Mouse (Mus musculus) bone marrow, adult 2 months (tissue): ENCODE measurements around the gene Nrp2. TPM values are rescaled to one million over a fixed set of nuclear protein-coding genes. Genes with fewer than 3 reads are reported as not detected.

Experiments used
- H3K27ac ChIP-seq: fragments of 200-500 bp; 2 replicates; pipeline ENCODE4 v1.5.1; 2012; ENCODE audit warnings: low read depth, mild to moderate bottlenecking, control low read depth, inconsistent platforms, low read length; ENCODE audit not compliant: control insufficient read depth, poor library complexity, insufficient read depth
- H3K4me1 ChIP-seq: fragments of 200-500 bp; 2 replicates; pipeline ENCODE4 v1.6.1; 2011; ENCODE audit warnings: low read length; ENCODE audit not compliant: control insufficient read depth, insufficient read depth
- H3K4me3 ChIP-seq: fragments of 200-500 bp; replicated peaks from 2 replicates; pipeline ENCODE3; 2011; ENCODE audit warnings: mild to moderate bottlenecking, low read depth, low read length, control low read depth; ENCODE audit not compliant: control insufficient read depth
- CTCF ChIP-seq: fragments of 200-500 bp; IDR thresholded peaks from 2 replicates; pipeline ENCODE4 v1.5.1; 2011; ENCODE audit warnings: low read length, control low read depth; ENCODE audit not compliant: control insufficient read depth, insufficient read depth
- POLR2A ChIP-seq: fragments of 200-500 bp; IDR thresholded peaks from 2 replicates; pipeline ENCODE4 v1.6.1; 2011; ENCODE audit warnings: low read depth, mild to moderate bottlenecking, control low read depth, low read length, borderline replicate concordance; ENCODE audit not compliant: control insufficient read depth
- WGBS: fragments of 180-500 bp; shearing (Covaris S2); methylation state at CpG from one replicate; pipeline ENCODE4 v1.1.7; 2018; 5-methylcytosine and 5-hydroxymethylcytosine counted together
- polyA plus RNA-seq: library from polyadenylated mRNA; stranded (reverse); fragments of >200 nt; gene quantifications from 2 replicates; pipeline ENCODE4 v1.2.4, GENCODE M21; 2011; ENCODE audit warnings: low replicate concordance; ENCODE audit not compliant: missing spikeins, insufficient read depth, insufficient read length

Nrp2 gene
- polyA plus RNA-seq, 1 experiment = 3.2 TPM

DNA sequence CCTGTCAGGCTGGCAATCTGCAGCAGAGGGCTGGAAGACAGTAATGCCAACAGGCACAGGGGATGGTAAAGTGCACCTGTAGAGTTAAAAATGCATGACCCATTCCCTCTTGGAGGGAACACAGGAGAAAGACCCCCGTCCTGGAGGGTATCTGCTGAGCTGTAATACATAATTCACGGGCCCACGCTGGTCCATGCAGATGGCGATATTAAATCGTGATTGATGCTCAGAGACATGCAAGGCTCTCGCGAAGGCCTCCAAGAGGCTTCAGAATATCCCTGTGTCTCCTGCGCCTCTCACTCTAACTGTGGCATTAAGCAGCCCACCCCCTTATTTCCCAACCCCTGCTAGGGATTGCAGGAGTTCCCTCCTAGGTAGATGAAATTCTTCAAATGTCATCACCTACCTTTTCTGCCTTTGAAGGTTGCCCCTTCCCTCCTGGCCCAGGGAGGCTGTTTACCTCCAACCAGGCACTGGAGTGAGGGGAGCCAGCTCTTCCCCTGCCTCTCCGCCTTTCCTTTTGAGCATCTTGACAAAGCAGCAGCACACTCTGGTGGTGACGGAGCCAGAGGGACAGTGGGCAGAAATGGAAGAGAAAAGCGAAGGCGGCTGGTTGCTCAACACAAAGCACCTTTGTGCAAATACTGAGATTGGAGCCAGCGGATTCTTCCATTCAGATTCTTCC, 14.6 kb downstream of the Nrp2 start:
- H3K27ac ChIP-seq = no peak overlapping the region
- H3K4me3 ChIP-seq = no peak overlapping the region
- H3K4me1 ChIP-seq = peaks cover 5% of the 10 kb centered on the region; the same call in 1 of the 2 replicates
- WGBS = 74% methylated on average over 13 of the region's 13 CpGs
- TF ChIP-seq POLR2A (no peak), CTCF (no peak)

GRCm38 (mm10) chr1:62718237-62718571, 15.1 kb downstream of the Nrp2 start:
- 13% methylated on average over 5 of the region's 5 CpGs for WGBS
- TF ChIP-seq CTCF = no peak
- TF ChIP-seq POLR2A = no peak
- peaks cover 5% of the 10 kb centered on the region; the same call in 1 of the 2 replicates for H3K4me1 ChIP-seq

GRCm38 (mm10) chr1:62718750-62719149, 15.7 kb downstream of the Nrp2 start:
- Histone ChIP-seq H3K27ac (no peak overlapping the region), H3K4me3 (no peak overlapping the region), H3K4me1 (peaks cover 5% of the 10 kb centered on the region; the same call in 1 of the 2 replicates)
- TF ChIP-seq POLR2A (no peak), CTCF (no peak)
- WGBS = 78% methylated on average over 8 of the region's 8 CpGs

More at GRCm38 (mm10) chr1:62718237-62718571, 15.1 kb downstream of the Nrp2 start:
- Histone ChIP-seq H3K4me3 (no peak overlapping the region), H3K27ac (no peak overlapping the region)

DNA sequence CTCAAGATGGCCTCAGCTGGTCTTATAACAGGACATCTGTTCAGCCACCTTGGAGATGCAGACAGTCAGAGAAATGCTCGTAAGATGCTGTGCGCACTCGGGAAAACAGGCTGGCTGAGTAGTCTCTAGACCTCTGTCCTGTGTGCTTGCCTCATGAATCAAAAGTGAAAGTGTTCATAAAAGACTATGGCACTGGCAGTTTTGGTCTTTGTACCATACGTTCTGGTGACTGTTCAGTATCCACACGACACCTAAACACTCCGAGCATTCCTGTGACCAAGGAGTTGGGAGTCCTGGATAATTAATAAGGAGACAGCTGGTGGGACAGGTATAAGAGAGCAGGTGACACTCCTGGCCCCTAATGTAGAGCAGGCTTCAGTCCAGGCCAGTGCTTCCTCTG, 16.7 kb downstream of the Nrp2 start:
- TF ChIP-seq CTCF (no peak), POLR2A (no peak)
- peaks cover 5% of the 10 kb centered on the region; the same call in 1 of the 2 replicates for H3K4me1 ChIP-seq
- no peak overlapping the region for H3K4me3 ChIP-seq
- 72% methylated on average over 6 of the region's 6 CpGs for WGBS
- H3K27ac ChIP-seq = no peak overlapping the region

GRCm38 (mm10) chr1:62720176-62720575, 17.1 kb downstream of the Nrp2 start:
- TF ChIP-seq CTCF = no peak
- no peak for TF ChIP-seq POLR2A
- 77% methylated on average over 3 of the region's 3 CpGs for WGBS
- peaks cover 5% of the 10 kb centered on the region; the same call in 1 of the 2 replicates for H3K4me1 ChIP-seq
- no peak overlapping the region for H3K4me3 ChIP-seq
- no peak overlapping the region for H3K27ac ChIP-seq

GRCm38 (mm10) chr1:62720727-62721705, 17.9 kb downstream of the Nrp2 start:
- TF ChIP-seq POLR2A (no peak), CTCF (no peak)
- peaks cover 5% of the 10 kb centered on the region; the same call in 1 of the 2 replicates for H3K4me1 ChIP-seq
- peak overlapping the region; percentile 56 for H3K27ac ChIP-seq
- 54% methylated on average over 13 of the region's 13 CpGs for WGBS
- no peak overlapping the region for H3K4me3 ChIP-seq

GRCm38 (mm10) chr1:62721706-62722187, 18.7 kb downstream of the Nrp2 start:
- TF ChIP-seq POLR2A (no peak), CTCF (no peak)
- no peak overlapping the region for H3K4me3 ChIP-seq
- WGBS = 68% methylated on average over 7 of the region's 7 CpGs
- peak overlapping the region; percentile 45 for H3K27ac ChIP-seq
- peaks cover 5% of the 10 kb centered on the region; the same call in 1 of the 2 replicates for H3K4me1 ChIP-seq

- 71% methylated on average over 8 of the region's 8 CpGs for WGBS
- no peak overlapping the region for H3K4me3 ChIP-seq
- no peak overlapping the region for H3K27ac ChIP-seq
- H3K4me1 ChIP-seq = peaks cover 5% of the 10 kb centered on the region; the same call in 1 of the 2 replicates
- TF ChIP-seq CTCF = peak; percentile 81
- no peak for TF ChIP-seq POLR2A
Observed at GRCm38 (mm10) chr1:62722526-62722925, 19.4 kb downstream of the Nrp2 start.
